Mouse (Mus musculus): ENCODE measurements around the gene 2810459M11Rik. TPM values are rescaled to one million over a fixed set of nuclear protein-coding genes. Genes with fewer than 3 reads are reported as not detected.

Gene 2810459M11Rik
- not detected for total RNA-seq (2023)

DNA sequence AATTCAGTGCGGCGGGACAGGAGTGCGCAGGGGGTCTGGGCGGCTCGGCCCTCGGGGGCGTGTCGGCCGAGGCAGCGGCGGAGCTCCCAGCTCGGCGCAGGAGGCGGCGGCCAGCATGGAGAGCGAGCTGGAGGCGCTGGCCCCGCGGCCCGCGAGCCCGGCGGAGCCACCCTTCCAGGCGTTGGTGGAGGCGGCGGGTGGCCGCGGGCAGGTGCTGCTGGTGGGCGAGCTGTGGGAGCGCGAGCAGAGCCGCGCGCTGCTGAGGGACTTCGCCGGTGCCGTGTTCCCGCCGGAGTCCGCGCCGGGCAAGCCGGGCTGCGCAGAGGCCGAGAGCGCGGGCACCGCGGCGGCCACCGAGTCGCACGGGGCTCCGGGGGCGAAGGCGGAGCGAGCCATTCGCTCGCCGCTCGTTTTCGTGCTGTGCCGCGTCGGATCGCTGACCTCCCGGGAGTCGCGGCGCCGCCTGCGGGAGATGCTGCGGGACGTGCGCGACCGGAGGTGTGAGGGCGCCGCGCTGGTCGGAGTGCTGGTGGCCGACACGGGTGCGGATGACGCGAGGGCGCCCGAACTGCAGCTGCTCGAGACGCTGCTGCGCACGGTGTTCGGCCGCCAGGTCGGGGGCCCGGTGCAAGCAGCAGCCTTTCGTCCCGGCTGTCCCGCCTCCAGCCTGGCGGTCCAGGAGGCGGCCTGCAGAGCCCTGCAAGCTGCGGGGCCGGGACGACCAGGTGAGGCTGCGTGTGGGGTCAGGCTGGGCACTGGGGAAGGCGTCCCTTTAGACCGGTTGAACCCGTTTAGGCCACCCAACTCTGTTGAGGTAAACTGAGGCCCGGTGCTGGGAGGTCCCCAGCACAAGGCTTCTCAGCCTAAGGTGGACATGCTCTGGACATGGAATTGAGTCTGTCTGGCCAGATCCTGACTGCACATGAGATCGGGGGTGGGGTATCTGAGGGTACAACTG is at the start of gene 2810459M11Rik:
Gene 2810459M11Rik (plus strand): TSS at position 16 of the 958 bp plus-strand sequence.

GRCm38 (mm10) chr1:86016516-86016915 is 29.1 kb upstream of the 2810459M11Rik start, which contains the start of gene Spata3:
Gene Spata3, plus strand, starts transcription at chr1:86016816.

GRCm38 (mm10) chr1:86064271-86064991 is 18.8 kb downstream of the 2810459M11Rik start, which contains the start of gene Psmd1:
Gene Psmd1, plus strand, starts transcription at chr1:86064387.

Other genes with a start within 250 kb of the 2810459M11Rik start
- gene Itm2c, start 151.6 kb upstream of the 2810459M11Rik start, total RNA-seq (2023): 10 to 100 TPM; 75.4 to 84.5 TPM
- under 1 TPM; 0.50 to 0.59 TPM for gene 4933407L21Rik, start 117.4 kb upstream of the 2810459M11Rik start, total RNA-seq (2023)
- gene Gpr55, start 84.9 kb upstream of the 2810459M11Rik start, total RNA-seq (2023): 1 to 10 TPM; 2.8 to 4.6 TPM
- not detected for gene Spata3, start 29.0 kb upstream of the 2810459M11Rik start, total RNA-seq (2023)
- gene Psmd1, start 18.5 kb downstream of the 2810459M11Rik start, total RNA-seq (2023): 10 to 100 TPM; 54.8 to 56.1 TPM
- not detected for gene Htr2b, start 66.1 kb downstream of the 2810459M11Rik start, total RNA-seq (2023)
- gene Gm21972, start 87.8 kb downstream of the 2810459M11Rik start, total RNA-seq (2023): not detected
- gene Armc9, start 108.9 kb downstream of the 2810459M11Rik start, total RNA-seq (2023): 10 to 100 TPM; 11.1 to 12.7 TPM